Mouse (Mus musculus) spleen, adult 2 months (tissue): ENCODE data around the gene Cblb.

Source experiments
- CTCF ChIP-seq: fragments of 200-500 bp; IDR thresholded peaks from 2 replicates; pipeline ENCODE4 v1.5.1; 2011; ENCODE audit warnings: mild to moderate bottlenecking, inconsistent platforms; ENCODE audit not compliant: insufficient read depth, insufficient read length, insufficient replicate concordance; ENCODE audit errors: extremely low read depth
- POLR2A ChIP-seq: fragments of 200-500 bp; IDR thresholded peaks from 2 replicates; pipeline ENCODE4 v1.6.1; 2011; ENCODE audit warnings: low read depth, low read length, inconsistent platforms

DNA sequence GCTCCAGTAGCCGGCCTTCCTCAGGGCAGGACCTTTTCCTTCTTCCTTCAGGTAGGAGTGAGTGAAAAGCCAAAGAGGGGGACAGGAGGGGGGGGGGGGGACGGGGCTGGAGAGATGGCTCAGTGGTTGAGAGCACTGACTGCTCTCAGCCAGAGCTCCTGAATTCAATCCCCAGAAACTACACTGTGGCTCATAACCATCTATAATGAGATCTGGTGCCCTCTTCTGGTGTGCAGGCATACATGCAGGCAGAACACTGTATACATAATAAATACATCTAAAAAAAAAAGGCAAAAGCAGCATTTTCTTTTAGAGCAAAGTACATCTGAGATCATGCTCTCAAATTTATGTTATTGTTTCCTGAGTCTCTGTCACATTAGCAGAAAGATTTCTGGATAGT lies 158.1 kb downstream of the Cblb start:
- TF ChIP-seq CTCF (no peak), POLR2A (no peak)
